Mouse (Mus musculus): ENCODE results near the gene Plk2.

DNA sequence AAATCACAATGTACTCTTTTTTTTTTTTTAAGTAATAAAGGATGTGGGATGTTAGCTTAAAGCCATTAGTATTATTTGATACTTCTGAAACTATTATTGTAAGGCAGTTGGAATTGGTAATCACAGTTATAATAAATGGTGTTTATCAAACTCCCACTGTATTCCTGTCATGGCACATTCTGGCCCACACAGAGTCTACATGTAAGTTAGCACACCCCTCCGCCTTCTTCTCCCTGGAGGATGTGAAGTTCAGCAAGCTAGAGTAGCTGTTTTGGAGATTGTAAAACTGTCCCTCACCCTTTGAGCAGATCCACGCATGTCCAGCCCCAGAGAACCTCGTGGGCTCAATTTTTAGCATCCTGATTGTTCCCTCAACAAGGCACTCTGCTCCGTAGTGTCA lies 37.8 kb downstream of the Plk2 start:
- TF ChIP-seq GATA1 (IDR thresholded peaks at IDR 0.05; ENCODE audit: low read length) (no peak), TAL1 (IDR thresholded peaks at IDR 0.05; ENCODE audit: low read length) (no peak)

Measured in erythroblast, embryonic 14.5 days (primary cell).